Mouse (Mus musculus): ENCODE results near the gene 4933428G20Rik.

4933428G20Rik gene

GRCm38 (mm10) chr11:97505784-97506183 is 5.6 kb upstream of the 4933428G20Rik start:
- no peak for DNase-seq (ENCODE audit: low spot score)

DNA sequence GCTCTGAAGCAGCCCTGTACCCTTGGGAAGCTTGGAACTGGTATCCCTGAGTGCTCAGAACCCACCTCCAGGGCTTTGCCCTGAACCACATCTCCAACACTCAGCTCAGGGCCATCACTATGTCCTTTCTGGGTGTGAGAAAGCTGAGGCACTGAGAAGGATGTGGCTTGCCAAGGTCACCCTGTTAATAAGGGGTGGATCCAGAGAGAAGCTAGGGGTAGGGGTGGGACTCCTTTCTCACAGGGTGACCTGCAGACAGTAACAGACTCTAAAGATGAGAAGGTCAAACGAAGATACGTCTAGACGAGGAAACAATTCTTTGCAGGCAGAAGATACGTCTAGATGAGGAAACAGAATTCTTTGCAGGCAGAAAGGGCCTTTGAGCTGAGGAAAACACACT is 2.7 kb upstream of the 4933428G20Rik start:
- no peak for DNase-seq (ENCODE audit: low spot score)

DNA sequence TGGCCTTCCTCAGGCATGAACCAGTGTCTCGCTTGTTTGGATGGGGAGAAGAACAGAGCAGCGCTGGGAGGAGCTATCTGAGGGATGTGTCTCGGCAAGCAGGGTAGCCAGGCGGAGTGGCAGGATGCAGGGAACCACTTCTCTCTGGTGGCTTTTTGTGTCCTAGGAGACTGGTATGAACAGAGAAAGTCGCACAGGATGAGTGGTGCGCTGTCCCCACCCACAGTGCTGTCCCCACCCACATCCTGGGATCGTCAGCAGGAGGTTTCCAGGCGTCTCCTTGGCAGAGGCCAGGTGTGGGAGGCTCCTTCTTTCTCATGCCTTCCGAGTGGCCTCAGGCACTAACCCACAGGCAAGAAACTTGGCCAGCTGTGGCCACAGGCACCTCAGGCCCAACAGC is 2.2 kb upstream of the 4933428G20Rik start:
- DNase-seq (ENCODE audit: low spot score): no peak

DNA sequence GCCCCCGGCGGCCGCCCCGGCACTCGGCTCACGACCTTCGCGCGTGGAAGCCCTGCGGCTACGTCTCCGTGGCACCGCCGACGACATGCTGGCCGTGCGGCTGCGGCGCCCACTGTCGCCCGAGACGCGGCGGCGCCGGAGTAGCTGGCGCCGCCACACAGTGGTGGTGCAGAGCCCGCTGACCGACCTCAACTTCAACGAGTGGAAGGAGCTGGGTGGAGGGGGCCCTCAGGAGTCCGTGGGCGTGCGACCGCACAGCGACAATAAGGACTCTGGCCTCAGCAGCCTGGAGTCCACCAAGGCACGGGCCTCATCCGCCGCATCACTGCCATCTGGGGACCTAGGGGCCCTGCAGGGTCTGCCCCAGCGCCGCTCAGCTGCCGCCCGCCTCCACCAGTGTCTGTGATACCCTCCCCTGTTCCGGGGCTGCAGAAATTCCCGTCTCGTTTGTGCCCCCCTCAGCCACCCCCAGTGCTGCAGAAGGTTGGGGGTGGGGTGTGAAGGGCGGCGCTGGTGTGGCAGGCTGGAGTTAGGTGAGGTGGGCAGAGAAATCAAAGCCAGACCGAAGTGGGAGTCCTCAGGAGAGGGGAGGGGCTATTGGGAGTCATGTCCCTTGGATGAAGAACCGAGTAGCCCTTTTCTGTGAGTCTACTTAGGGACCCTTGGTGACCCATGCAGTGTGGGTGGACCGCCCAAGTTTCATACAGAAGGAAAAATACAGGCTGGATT is 744 bp upstream of the 4933428G20Rik start:
- no peak for DNase-seq (ENCODE audit: low spot score)

DNA sequence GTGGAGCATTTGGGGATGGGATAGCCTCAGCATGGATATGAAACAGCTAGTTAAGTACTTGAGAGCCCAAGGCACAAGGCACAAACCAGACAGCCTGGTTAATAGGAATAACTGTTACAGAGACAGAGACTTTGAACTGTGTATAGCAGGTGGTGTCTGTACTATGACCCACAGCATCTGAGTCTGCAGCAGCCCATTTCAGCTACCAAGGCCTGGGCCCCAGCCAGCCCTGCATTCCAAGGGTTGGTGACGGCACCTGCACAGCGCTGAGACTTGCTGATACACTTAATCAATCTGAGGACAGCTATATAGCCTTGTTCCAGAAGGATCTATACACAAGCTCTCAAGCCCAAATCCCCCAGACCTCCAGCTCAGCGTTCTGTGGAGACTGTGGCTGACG is 2.6 kb downstream of the 4933428G20Rik start:
- no peak for DNase-seq (ENCODE audit: low spot score)

DNA sequence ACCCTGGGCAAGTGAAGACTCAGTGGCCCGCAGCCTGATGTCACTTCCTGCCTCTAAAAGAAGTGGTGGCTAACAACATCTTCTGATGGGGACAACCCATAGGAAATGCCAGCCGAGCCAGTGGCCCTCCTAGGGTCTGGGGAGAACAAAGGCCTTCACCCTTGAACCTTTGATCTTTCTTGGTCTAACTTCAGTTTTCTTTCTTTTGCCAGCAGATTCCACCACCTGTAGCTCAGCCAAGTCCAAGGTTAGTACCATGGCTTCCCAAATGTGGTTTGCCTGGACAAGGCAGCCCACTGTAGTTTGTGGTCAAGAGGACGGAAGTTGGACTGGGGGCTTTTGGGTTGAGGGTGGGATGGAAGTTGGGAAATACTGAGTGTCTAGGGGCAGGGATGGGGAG is 7.3 kb downstream of the 4933428G20Rik start:
- no peak for DNase-seq (ENCODE audit: low spot score)

DNA sequence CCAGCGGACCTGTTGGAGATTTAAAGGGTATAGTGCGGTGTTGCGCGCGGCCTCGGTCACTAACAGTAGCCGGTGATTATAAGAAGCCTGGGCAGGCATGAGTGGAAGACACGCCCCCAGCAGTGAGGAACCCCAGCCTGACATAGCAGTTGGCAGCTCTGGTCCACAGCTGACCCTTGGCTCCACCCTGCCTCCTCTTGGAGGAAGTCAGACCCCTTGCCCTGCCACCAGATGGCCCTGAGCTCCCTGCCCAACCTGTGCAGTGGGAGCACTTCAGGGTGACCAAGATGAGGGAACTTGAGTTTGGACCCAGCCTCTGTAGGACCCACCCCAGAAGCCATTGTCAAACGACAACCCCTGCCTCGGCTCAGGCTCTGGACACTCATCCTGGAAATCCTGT is 8.5 kb downstream of the 4933428G20Rik start:
- no peak for DNase-seq (ENCODE audit: low spot score)

DNA sequence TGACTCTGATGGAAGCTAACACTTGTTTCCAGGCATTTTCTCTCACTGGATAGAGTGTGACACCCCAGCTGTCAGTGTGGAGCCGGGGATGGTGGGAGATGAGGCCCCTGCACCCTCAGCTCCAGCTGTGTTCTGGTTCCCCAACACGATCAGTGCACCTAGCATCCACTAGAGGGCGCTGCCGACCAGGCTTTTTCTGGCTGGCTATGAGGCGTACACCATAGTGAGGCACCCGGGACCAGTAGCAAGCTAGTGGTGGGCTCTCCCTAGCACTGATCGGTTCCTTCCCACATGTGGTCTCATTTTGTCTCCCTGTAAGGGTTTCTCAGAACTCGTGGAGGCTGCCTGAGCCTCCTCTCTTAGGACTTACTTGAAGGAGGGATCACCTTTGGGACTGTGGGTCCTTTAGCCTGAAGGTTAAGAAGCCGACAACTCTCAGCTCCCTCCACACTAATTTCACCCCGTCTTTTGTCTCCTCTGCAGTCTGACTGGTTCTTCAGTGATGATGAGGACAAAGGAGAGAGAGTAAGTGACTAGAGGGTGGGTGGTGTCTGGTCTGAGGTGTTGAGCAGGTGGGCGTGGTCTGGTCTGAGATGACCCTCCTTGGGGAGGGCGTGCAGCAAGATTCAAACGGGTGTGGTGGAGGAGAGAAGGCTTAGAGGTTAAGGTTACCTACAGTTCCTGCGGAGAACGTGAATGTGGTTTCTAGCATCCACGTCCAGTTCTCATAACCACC is 10.4 kb downstream of the 4933428G20Rik start:
- peak; percentile 91 for DNase-seq (ENCODE audit: low spot score)

DNA sequence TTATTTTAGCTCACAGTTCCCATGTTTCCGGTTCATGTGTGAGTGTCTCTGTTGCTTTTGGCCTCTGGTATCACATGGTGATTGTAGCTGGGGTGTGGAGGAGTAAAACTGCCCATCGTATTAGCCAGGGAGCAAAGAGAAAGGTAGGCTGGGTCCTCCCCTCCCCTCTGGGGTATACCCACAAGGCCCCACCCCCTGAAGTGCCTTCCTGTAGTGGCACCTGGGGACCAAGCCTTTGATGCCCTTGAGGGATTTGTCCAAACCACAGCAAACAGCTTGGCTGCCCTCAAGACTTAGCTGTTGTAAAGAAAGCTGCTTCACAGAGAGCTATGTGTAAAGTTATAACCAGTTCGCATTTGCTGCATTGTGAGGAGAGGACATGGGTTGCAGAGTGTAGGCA is 12.5 kb downstream of the 4933428G20Rik start:
- no peak for DNase-seq (ENCODE audit: low spot score)

DNA sequence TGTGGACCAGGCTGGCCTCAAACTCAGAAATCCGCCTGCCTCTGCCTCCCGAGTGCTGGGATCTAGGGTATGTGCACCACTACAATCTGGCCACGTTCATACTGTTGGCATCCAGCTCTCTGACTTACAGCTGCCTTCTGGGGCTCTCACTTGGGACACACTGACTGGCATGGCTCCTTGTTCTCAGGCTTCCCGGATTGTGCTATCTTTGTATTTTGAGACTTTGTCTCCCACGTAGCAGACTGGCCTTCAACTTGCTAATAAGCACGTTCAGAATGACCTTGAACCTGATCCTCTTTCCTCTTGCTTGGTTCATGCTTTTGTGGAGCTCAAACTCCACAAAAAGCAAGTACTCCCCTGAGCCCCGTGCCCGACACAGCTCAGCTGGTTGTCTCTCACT is 14.5 kb downstream of the 4933428G20Rik start:
- DNase-seq (ENCODE audit: low spot score): no peak

DNA sequence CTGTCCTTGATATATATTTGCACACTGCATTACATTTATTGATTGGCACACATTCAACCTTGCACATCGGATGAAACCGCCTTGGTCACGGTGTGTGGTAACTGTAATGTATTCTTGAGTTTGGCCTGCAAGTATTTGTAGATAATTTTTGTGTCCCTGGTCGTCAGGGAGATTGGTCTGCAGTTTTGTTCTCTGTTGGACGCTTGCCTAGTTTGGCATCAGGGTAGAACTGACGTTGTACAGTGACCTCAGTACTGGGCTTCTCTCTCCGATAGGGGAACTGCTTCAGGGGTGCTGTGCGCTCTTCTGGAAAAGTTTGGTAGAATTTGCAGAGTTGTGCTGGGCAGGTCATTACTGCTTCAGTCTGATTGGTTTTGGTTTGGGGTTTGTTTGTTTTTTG is 20.3 kb downstream of the 4933428G20Rik start:
- DNase-seq (ENCODE audit: low spot score): no peak

- no peak for DNase-seq (ENCODE audit: low spot score)
These were observed 21.1 kb downstream of the 4933428G20Rik start for GRCm38 (mm10) chr11:97479085-97479484.

- no peak for DNase-seq (ENCODE audit: low spot score)
These were observed 21.8 kb downstream of the 4933428G20Rik start for GRCm38 (mm10) chr11:97478345-97478744.

GRCm38 (mm10) chr11:97477431-97477830 is 22.7 kb downstream of the 4933428G20Rik start:
- no peak for DNase-seq (ENCODE audit: low spot score)

- peak; percentile 84 for DNase-seq (ENCODE audit: low spot score)
These were observed 23.6 kb downstream of the 4933428G20Rik start for GRCm38 (mm10) chr11:97476334-97477095.

- DNase-seq (ENCODE audit: low spot score): no peak
These were observed 28.9 kb downstream of the 4933428G20Rik start for GRCm38 (mm10) chr11:97471276-97471675.

GRCm38 (mm10) chr11:97469828-97470227 is 30.3 kb downstream of the 4933428G20Rik start:
- no peak for DNase-seq (ENCODE audit: low spot score)

DNA sequence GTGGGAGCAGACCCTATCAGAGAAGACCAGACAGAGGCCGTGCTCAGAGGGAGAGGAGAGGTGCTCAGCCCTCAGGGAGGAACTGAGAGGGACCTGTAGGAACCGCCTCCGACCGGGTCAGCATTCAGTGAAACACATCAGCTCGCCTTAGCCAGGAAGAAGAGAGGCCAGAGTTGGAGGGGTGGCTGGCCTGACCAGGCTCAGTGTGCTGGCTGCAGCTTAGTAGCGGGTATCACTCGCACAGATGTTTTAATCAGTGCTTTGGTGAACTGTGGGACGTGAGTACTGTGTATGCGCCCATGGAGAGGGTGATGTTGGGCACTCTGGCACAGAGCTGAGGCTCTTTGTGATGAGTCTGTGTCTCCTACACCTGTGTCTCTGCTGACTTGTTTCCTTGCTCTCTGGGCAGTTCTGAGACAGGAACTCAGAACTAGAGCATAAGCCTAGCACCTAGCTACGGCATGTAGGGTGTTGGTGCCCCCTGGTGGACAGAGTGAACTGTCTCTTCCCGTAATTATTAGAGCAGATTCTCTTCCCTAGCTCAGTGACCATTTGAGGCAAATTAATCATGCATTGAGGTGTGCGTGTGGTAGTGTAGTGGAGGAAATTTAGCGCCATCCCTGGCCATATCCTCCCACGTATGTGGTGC is 31.4 kb downstream of the 4933428G20Rik start:
- peak; percentile 96 for DNase-seq (ENCODE audit: low spot score)

GRCm38 (mm10) chr11:97466444-97467160 is 33.5 kb downstream of the 4933428G20Rik start:
- DNase-seq (ENCODE audit: low spot score): no peak

DNA sequence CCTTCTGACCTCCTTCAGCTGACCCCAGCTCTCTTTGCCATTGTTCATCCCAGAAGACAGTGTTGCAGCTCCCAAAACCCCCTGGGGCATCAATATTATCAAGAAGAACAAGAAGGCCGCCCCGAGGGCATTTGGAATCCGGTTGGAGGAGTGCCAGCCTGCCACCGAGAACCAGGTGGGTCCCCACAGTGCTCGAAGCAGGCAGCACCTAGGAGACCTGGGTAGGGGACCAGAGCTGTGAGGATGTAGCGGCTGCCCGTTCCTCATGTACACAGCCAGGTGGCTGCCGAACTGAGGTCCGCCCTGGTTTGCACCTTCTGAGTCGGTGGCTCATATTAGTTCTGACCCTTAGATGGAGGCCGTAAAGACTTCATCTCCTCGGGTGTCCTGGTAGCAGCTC is 34.2 kb downstream of the 4933428G20Rik start:
- DNase-seq (ENCODE audit: low spot score): no peak

DNA sequence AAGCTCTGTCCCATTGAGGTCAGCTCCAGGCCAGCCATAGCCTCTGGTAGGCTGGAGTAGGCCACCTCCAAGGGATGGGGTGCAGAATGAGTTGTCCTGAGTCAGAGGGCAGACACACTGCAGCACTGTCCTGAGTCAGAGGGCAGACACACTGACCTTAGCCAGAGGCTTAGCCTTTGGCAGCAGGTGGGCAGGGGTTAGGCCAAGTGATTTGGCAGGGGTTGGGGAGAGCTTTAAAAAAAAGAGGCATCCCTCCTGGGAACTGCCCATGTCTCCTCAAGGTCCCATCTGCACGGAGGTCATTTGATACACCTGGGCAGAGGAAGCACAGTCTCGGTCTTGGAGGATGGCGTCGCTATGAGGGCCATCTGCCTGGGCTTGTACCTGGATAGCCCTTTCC is 36.1 kb downstream of the 4933428G20Rik start:
- no peak for DNase-seq (ENCODE audit: low spot score)

DNA sequence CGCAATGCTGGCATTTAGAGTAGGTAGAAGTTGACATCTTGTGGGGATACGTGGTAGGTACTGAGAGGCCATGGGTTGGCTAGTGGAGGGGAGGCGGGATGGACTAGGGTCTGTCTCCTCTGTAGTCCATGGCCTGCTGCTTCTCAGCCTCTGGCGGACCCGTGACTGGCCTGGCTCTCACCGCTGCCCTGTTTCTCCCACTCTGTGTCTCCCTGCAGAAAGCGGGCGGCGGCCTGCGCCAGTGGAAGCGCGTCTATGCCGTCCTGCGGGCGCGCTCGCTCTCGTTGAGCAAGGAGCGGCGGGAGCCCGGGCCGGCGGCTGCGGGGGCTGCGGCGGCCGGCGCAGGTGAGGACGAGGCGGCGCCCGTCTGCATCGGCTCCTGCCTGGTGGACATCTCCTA is 37.0 kb downstream of the 4933428G20Rik start:
- DNase-seq (ENCODE audit: low spot score): no peak
